In genomic region chr7:139187771-139188633, GRCm38 (mm10) we compare ENCODE assay signal across 8 mouse cellular contexts. TPM values are rescaled to one million over a fixed set of nuclear protein-coding genes. Genes with fewer than 3 reads are reported as not detected.
DNase-seq lines count a peak whose midpoint lies in the region; ATAC-seq and TF ChIP-seq lines count a peak whose summit lies in the region.

No protein-coding gene starts in this region.

- DNase-seq in c-Kit-positive CD71-positive TER-119-positive erythroid progenitor cells, embryonic 14.5 days (ENCODE audit: low spot score) = peak; percentile 27
- DNase-seq in heart, postnatal 0 days (ENCODE audit: low spot score) = peak; percentile 66
- peak; percentile 88 for DNase-seq in kidney, postnatal 14 days
- peak; percentile 74 for DNase-seq in liver, postnatal 0 days
- DNase-seq in thymus, postnatal 0 days (ENCODE audit: low spot score) = peak; percentile 9

- H3K36me3 ChIP-seq in ES-Bruce4 (ENCODE audit: control insufficient read depth, insufficient read depth, low read length, poor library complexity, severe bottlenecking) = no peaks in the 10 kb centered on the region
- no peaks in the 10 kb centered on the region for H3K36me3 ChIP-seq in forebrain, embryonic 13.5 days (ENCODE audit: poor library complexity, severe bottlenecking)
- H3K36me3 ChIP-seq in heart, postnatal 0 days (replicated peaks; ENCODE audit: control insufficient read depth, insufficient read depth, low read length) = no peaks in the 10 kb centered on the region
- no peaks in the 10 kb centered on the region for H3K36me3 ChIP-seq in liver, postnatal 0 days (replicated peaks; ENCODE audit: insufficient read depth, low read length)
- H3K36me3 ChIP-seq in neural tube, embryonic 13.5 days = no peaks in the 10 kb centered on the region

- no peak for TF ChIP-seq CTCF in ES-Bruce4 (IDR thresholded peaks at IDR 0.05; ENCODE audit: low read depth, low read length)
- TF ChIP-seq CTCF in heart, postnatal 0 days (IDR thresholded peaks at IDR 0.05; ENCODE audit: low read depth) = no peak
- no peak for TF ChIP-seq CTCF in liver, postnatal 0 days (IDR thresholded peaks at IDR 0.05; ENCODE audit: low read depth)

- TF ChIP-seq POLR2A in ES-Bruce4 (IDR thresholded peaks at IDR 0.05; ENCODE audit: insufficient read depth, low read length) = no peak

- peak overlapping the region; percentile 89 for H3K4me3 ChIP-seq in ES-Bruce4 (ENCODE audit: low read depth, low read length)
- peak overlapping the region; percentile 66 for H3K4me3 ChIP-seq in forebrain, embryonic 13.5 days
- peak overlapping the region; percentile 65 for H3K4me3 ChIP-seq in heart, postnatal 0 days (ENCODE audit: low read depth, low read length)
- peak overlapping the region; percentile 55 for H3K4me3 ChIP-seq in liver, postnatal 0 days (ENCODE audit: low read depth, low read length)
- peak overlapping the region; percentile 53 for H3K4me3 ChIP-seq in neural tube, embryonic 13.5 days

- H3K9ac ChIP-seq in ES-Bruce4 (ENCODE audit: low read depth, poor library complexity, severe bottlenecking) = peak overlapping the region; percentile 65
- H3K9ac ChIP-seq in forebrain, embryonic 13.5 days = peak overlapping the region; percentile 73
- peak overlapping the region; percentile 44; the same call in 1 of the 2 replicates for H3K9ac ChIP-seq in heart, postnatal 0 days (replicated peaks; ENCODE audit: low read depth, low read length)
- peak overlapping the region; percentile 26 for H3K9ac ChIP-seq in liver, postnatal 0 days (replicated peaks)
- H3K9ac ChIP-seq in neural tube, embryonic 13.5 days = peak overlapping the region; percentile 69

- TF ChIP-seq EP300 in ES-Bruce4 (IDR thresholded peaks at IDR 0.05; ENCODE audit: insufficient read depth, low read depth, low read length) = no peak
- no peak for TF ChIP-seq EP300 in heart, postnatal 0 days (IDR thresholded peaks at IDR 0.05; ENCODE audit: low read depth)
- no peak for TF ChIP-seq EP300 in liver, postnatal 0 days (IDR thresholded peaks at IDR 0.05; ENCODE audit: low read depth)

- under 1% methylated on average over 86 of the region's 94 CpGs for WGBS in forebrain, embryonic 13.5 days
- WGBS in heart, postnatal 0 days = under 1% methylated on average over 92 of the region's 94 CpGs
- under 1% methylated on average over 82 of the region's 94 CpGs for WGBS in liver, postnatal 0 days (ENCODE audit: insufficient replicate concordance)
- WGBS in neural tube, embryonic 13.5 days = under 1% methylated on average over 67 of the region's 94 CpGs

- H3K27ac ChIP-seq in ES-Bruce4 (ENCODE audit: insufficient read depth, low read length) = no peak overlapping the region
- no peak overlapping the region for H3K27ac ChIP-seq in forebrain, embryonic 13.5 days
- H3K27ac ChIP-seq in heart, postnatal 0 days (ENCODE audit: low read depth) = no peak overlapping the region
- H3K27ac ChIP-seq in liver, postnatal 0 days (ENCODE audit: low read depth) = no peak overlapping the region
- 0 out of 2 replicates have a peak overlapping the region, but pooled peaks have one; percentile 25 for H3K27ac ChIP-seq in neural tube, embryonic 13.5 days (replicated peaks)

- peaks cover 5% of the 10 kb centered on the region for H3K27me3 ChIP-seq in ES-Bruce4 (ENCODE audit: control insufficient read depth, insufficient read depth, low read length, poor library complexity, severe bottlenecking)
- peaks cover 52% of the 10 kb centered on the region for H3K27me3 ChIP-seq in forebrain, embryonic 13.5 days
- peaks cover 43% of the 10 kb centered on the region for H3K27me3 ChIP-seq in heart, postnatal 0 days (ENCODE audit: control insufficient read depth, insufficient read depth, low read length)
- H3K27me3 ChIP-seq in liver, postnatal 0 days (ENCODE audit: insufficient read depth, low read length) = peaks cover 49% of the 10 kb centered on the region
- peaks cover 31% of the 10 kb centered on the region for H3K27me3 ChIP-seq in neural tube, embryonic 13.5 days

- H3K9me3 ChIP-seq in ES-Bruce4 (replicated peaks; ENCODE audit: control insufficient read depth, insufficient read depth, low read length, poor library complexity, severe bottlenecking) = peaks cover 3% of the 10 kb centered on the region; the same call in 1 of the 2 replicates
- no peaks in the 10 kb centered on the region for H3K9me3 ChIP-seq in forebrain, embryonic 13.5 days (replicated peaks)
- H3K9me3 ChIP-seq in heart, postnatal 0 days (replicated peaks; ENCODE audit: control insufficient read depth, low read length) = no peaks in the 10 kb centered on the region
- no peaks in the 10 kb centered on the region for H3K9me3 ChIP-seq in liver, postnatal 0 days (ENCODE audit: low read length)
- H3K9me3 ChIP-seq in neural tube, embryonic 13.5 days = no peaks in the 10 kb centered on the region

- H3K4me2 ChIP-seq in forebrain, embryonic 13.5 days = peak overlapping the region; percentile 92
- H3K4me2 ChIP-seq in heart, postnatal 0 days (ENCODE audit: low read depth, low read length) = peak overlapping the region; percentile 91
- H3K4me2 ChIP-seq in liver, postnatal 0 days (ENCODE audit: low read depth, low read length) = peak overlapping the region; percentile 92
- peak overlapping the region; percentile 60 for H3K4me2 ChIP-seq in neural tube, embryonic 13.5 days

- no peaks in the 10 kb centered on the region for H3K4me1 ChIP-seq in ES-Bruce4 (ENCODE audit: control insufficient read depth, insufficient read depth, low read length)
- peaks cover 13% of the 10 kb centered on the region; the same call in 1 of the 2 replicates for H3K4me1 ChIP-seq in forebrain, embryonic 13.5 days
- H3K4me1 ChIP-seq in heart, postnatal 0 days (ENCODE audit: control insufficient read depth, insufficient read depth) = no peaks in the 10 kb centered on the region
- peaks cover 8% of the 10 kb centered on the region for H3K4me1 ChIP-seq in liver, postnatal 0 days (ENCODE audit: insufficient read depth)
- peaks cover 13% of the 10 kb centered on the region for H3K4me1 ChIP-seq in neural tube, embryonic 13.5 days (replicated peaks)

- peak; percentile 96 for ATAC-seq in forebrain, embryonic 13.5 days
- ATAC-seq in heart, postnatal 0 days (ENCODE audit: insufficient read depth, low read depth) = peak; percentile 93
- ATAC-seq in liver, postnatal 0 days = peak; percentile 63
- ATAC-seq in neural tube, embryonic 13.5 days (ENCODE audit: low read depth) = peak; percentile 97

RNA-seq across cellular contexts. Expression of gene Lrrc27, which starts 24.8 kb away (rescaled TPM):
- polyA plus RNA-seq in ES-Bruce4 (2011; ENCODE audit: insufficient read depth, insufficient read length, low read depth, missing spikeins) = 6.4 and 7.3 TPM in 2 replicates
- 3.6 and 3.7 TPM in 2 replicates for polyA plus RNA-seq in forebrain, embryonic 13.5 days (2015; fragmentation: Nextera tagmentation; extraction: Ambion mirVana)
- 1.9 and 2.9 TPM in 2 replicates for total RNA-seq in heart, postnatal 0 days (2014; rRNA removed; ENCODE audit: low replicate concordance)
- polyA plus RNA-seq in heart, postnatal 0 days (2015; fragmentation: Nextera tagmentation; extraction: Ambion mirVana) = 3.9 and 5.0 TPM in 2 replicates
- polyA plus RNA-seq in liver, postnatal 0 days (2015; fragmentation: Nextera tagmentation; extraction: Ambion mirVana) = 0.43 and 0.78 TPM in 2 replicates
- polyA plus RNA-seq in neural tube, embryonic 13.5 days (2015; fragmentation: Nextera tagmentation; extraction: Ambion mirVana) = 5.2 and 5.4 TPM in 2 replicates
- 1.9 and 2.4 TPM in 2 replicates for polyA plus RNA-seq in thymus, postnatal 0 days (2015; fragmentation: Nextera tagmentation; extraction: Ambion mirVana)

RNA-seq across cellular contexts. Expression of gene Stk32c, which starts 25.1 kb away (rescaled TPM):
- polyA plus RNA-seq in ES-Bruce4 (2011; ENCODE audit: insufficient read depth, insufficient read length, low read depth, missing spikeins) = 0.42 and 0.70 TPM in 2 replicates
- polyA plus RNA-seq in forebrain, embryonic 13.5 days (2015; fragmentation: Nextera tagmentation; extraction: Ambion mirVana) = 0.50 and 0.89 TPM in 2 replicates
- total RNA-seq in heart, postnatal 0 days (2014; rRNA removed; ENCODE audit: low replicate concordance) = 0.31 and 0.42 TPM in 2 replicates
- 0.08 TPM in 1 of 2 replicates, not detected in the other for polyA plus RNA-seq in heart, postnatal 0 days (2015; fragmentation: Nextera tagmentation; extraction: Ambion mirVana)
- not detected in 2 replicates for polyA plus RNA-seq in liver, postnatal 0 days (2015; fragmentation: Nextera tagmentation; extraction: Ambion mirVana)
- polyA plus RNA-seq in neural tube, embryonic 13.5 days (2015; fragmentation: Nextera tagmentation; extraction: Ambion mirVana) = 0.87 and 1.4 TPM in 2 replicates
- polyA plus RNA-seq in thymus, postnatal 0 days (2015; fragmentation: Nextera tagmentation; extraction: Ambion mirVana) = not detected in 2 replicates

Comparison
In these comparisons a context has a peak if more than half of its experiments do, and no peak if none do; other contexts are left out.
1. DNase-seq: peak in every context shown above with its lines; median percentile 88 in kidney, postnatal 14 days; 74 in liver, postnatal 0 days; 66 in heart, postnatal 0 days; 27 in c-Kit-positive CD71-positive TER-119-positive erythroid progenitor cells, embryonic 14.5 days; 9 in thymus, postnatal 0 days.